Mouse (Mus musculus) spleen, adult 2 months (tissue): ENCODE measurements around the gene Tprgl. TPM values are rescaled to one million over a fixed set of nuclear protein-coding genes. Genes with fewer than 3 reads are reported as not detected.

Source experiments
- DNase-seq, 2 experiments: peaks; one replicate each; pipeline versions ENCODE4 v3.0.0 to v3.0.0-alpha.2; 2012 to 2021; ENCODE audit warnings: low spot score in 2 of 2, low read depth in 1 of 2
- H3K27ac ChIP-seq: fragments of 200-500 bp; 2 replicates; pipeline ENCODE4 v1.5.1; 2012; ENCODE audit warnings: low read length, inconsistent platforms; ENCODE audit not compliant: insufficient read depth
- H3K27me3 ChIP-seq: fragments of 200-500 bp; 2 replicates; pipeline ENCODE4 v1.6.1; 2012; ENCODE audit warnings: mild to moderate bottlenecking, moderate library complexity, low read length, inconsistent platforms; ENCODE audit not compliant: control insufficient read depth, insufficient read depth
- H3K36me3 ChIP-seq: fragments of 200-500 bp; 2 replicates; pipeline ENCODE4 v1.6.1; 2012; ENCODE audit warnings: mild to moderate bottlenecking, low read length, inconsistent platforms; ENCODE audit not compliant: control insufficient read depth, insufficient read depth
- H3K4me1 ChIP-seq: fragments of 200-500 bp; 2 replicates; pipeline ENCODE4 v1.6.1; 2011; ENCODE audit warnings: inconsistent platforms; ENCODE audit not compliant: control insufficient read depth, insufficient read depth, insufficient read length
- H3K4me3 ChIP-seq: fragments of 200-500 bp; 2 replicates; pipeline ENCODE4 v1.5.1; 2011; ENCODE audit warnings: mild to moderate bottlenecking, inconsistent platforms; ENCODE audit not compliant: insufficient read depth, insufficient read length; ENCODE audit errors: extremely low read depth
- CTCF ChIP-seq: fragments of 200-500 bp; IDR thresholded peaks from 2 replicates; pipeline ENCODE4 v1.5.1; 2011; ENCODE audit warnings: mild to moderate bottlenecking, inconsistent platforms; ENCODE audit not compliant: insufficient read depth, insufficient read length, insufficient replicate concordance; ENCODE audit errors: extremely low read depth
- POLR2A ChIP-seq: fragments of 200-500 bp; IDR thresholded peaks from 2 replicates; pipeline ENCODE4 v1.6.1; 2011; ENCODE audit warnings: low read depth, low read length, inconsistent platforms
- WGBS: fragments of 180-500 bp; shearing (Covaris S2); methylation state at CpG from one replicate; pipeline ENCODE4 v1.1.7; 2018; 5-methylcytosine and 5-hydroxymethylcytosine counted together
- polyA plus RNA-seq: library from polyadenylated mRNA; depleted of rRNA; stranded (reverse); fragments of >200 nt; gene quantifications from 2 replicates; pipeline ENCODE4 v1.2.3, GENCODE M21; 2012; rRNA removed

Gene Tprgl
- polyA plus RNA-seq, 1 experiment = 143 TPM

DNA sequence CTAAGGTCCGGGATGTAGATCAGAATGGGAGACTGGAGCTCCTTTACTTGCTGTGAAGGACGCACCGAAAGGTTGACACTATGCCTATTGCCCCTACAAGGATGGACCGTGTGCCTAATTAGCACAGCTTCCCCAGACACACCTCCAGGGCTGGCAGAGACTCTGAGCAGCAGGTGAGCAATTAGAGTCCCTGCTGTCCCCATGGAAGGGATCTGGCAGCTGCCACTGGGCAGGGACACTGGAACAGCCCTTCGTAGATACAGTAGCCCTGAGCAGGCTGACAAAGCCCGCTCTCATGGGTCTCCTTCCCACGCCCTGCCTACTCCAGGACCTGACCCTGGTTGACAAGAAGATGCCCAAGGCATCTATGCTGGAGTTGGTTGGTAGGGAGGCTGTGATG is 38.1 kb downstream of the Tprgl start:
- TF ChIP-seq POLR2A (no peak), CTCF (no peak)
- Histone ChIP-seq H3K27ac (no peak overlapping the region), H3K36me3 (no peaks in the 10 kb centered on the region), H3K4me1 (no peaks in the 10 kb centered on the region), H3K27me3 (no peaks in the 10 kb centered on the region), H3K4me3 (no peak overlapping the region)
- WGBS = 79% methylated on average over 7 of the region's 7 CpGs
- no peak for DNase-seq

DNA sequence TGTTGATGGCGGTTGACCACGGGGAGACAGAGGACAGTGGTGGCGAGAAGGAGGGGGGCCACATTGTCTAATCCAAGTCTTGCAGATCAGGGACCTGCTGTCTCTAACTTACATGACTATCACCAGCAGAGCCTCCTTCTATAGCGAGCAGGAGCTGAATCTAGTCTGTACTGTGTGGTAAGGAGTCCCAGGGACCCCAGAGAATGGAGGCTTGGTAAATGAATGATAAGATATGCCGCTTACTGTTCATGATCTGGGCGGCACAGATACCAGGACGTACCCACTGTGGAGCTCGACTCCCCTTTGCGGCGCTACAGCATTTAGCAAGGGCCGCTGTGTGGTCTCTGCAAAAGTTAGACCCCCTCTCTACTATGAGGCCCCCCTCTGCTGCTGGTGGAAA is 38.7 kb downstream of the Tprgl start:
- H3K36me3 ChIP-seq = no peaks in the 10 kb centered on the region
- TF ChIP-seq CTCF (no peak), POLR2A (no peak)
- H3K4me1 ChIP-seq = no peaks in the 10 kb centered on the region
- H3K27ac ChIP-seq = no peak overlapping the region
- WGBS = 75% methylated on average over 11 of the region's 11 CpGs
- no peaks in the 10 kb centered on the region for H3K27me3 ChIP-seq
- DNase-seq = no peak
- no peak overlapping the region for H3K4me3 ChIP-seq

DNA sequence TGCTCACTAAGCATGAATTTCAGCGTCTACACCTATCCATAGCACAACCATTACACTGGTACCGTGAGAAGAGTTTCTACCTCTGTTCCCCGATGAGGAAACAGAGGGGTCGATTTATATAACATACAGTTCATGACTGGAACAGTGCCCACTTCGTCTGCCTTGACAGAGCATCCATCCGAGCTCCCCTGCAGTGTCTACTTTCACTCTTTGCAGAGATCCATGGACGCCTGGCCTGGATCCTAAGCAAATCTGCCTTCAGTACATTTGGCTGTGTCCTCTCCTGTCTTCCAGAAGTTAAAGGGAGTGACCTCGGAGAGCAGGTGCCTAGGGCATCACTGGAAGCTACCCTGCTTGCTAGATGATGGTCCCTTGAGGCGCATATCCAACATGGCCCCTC is 41.3 kb downstream of the Tprgl start:
- Histone ChIP-seq H3K4me3 (no peak overlapping the region), H3K27me3 (no peaks in the 10 kb centered on the region), H3K36me3 (no peaks in the 10 kb centered on the region), H3K4me1 (no peaks in the 10 kb centered on the region), H3K27ac (no peak overlapping the region)
- no peak for DNase-seq
- TF ChIP-seq POLR2A (no peak), CTCF (no peak)
- WGBS = 77% methylated on average over 9 of the region's 9 CpGs

DNA sequence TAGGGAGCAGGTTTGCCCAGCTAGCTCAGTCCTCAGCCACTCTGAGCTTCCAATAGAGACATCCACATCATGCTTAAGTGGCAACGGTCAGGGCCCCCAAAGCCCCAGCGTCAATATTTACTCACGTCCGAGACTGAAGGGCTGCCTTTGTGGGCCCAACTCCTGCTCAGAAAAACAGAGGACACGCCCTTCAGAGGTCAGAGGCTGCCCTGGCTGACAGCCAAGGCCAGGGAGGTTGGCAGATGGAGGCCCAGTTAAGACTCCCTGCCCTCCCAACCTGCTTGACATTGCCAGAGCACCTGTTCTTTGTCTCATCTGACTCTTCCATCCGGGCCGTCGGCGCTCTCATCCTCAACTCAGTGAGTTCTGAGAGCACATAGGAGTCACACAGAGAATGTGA is 41.7 kb downstream of the Tprgl start:
- Histone ChIP-seq H3K4me1 (no peaks in the 10 kb centered on the region), H3K4me3 (no peak overlapping the region), H3K27me3 (no peaks in the 10 kb centered on the region), H3K36me3 (no peaks in the 10 kb centered on the region), H3K27ac (no peak overlapping the region)
- DNase-seq = no peak
- TF ChIP-seq POLR2A = no peak
- no peak for TF ChIP-seq CTCF
- WGBS = 70% methylated on average over 9 of the region's 9 CpGs

DNA sequence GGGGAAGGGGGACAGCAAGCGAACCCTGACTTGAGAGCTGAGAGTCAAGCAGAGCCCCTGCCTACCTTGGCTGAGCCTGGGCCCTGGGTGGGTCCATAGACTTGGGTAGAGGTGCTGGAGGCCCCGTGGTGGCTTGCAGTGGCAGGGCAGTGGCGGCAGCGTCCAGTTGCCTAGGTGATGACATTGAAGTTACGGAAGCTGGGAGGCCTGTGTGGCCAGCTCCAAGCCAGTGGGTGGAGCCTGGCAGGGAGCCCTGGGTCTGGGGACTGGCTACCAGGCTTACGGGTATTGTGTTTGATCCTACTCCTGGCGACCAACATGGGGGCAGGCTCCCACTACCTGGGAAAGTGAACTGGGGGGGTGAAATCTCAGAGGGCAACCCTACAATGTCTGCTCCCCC is 44.0 kb downstream of the Tprgl start:
- no peaks in the 10 kb centered on the region for H3K4me1 ChIP-seq
- no peak overlapping the region for H3K27ac ChIP-seq
- WGBS = 57% methylated on average over 7 of the region's 7 CpGs
- H3K36me3 ChIP-seq = no peaks in the 10 kb centered on the region
- no peak for TF ChIP-seq CTCF
- TF ChIP-seq POLR2A = no peak
- DNase-seq = no peak
- no peak overlapping the region for H3K4me3 ChIP-seq
- H3K27me3 ChIP-seq = no peaks in the 10 kb centered on the region

DNA sequence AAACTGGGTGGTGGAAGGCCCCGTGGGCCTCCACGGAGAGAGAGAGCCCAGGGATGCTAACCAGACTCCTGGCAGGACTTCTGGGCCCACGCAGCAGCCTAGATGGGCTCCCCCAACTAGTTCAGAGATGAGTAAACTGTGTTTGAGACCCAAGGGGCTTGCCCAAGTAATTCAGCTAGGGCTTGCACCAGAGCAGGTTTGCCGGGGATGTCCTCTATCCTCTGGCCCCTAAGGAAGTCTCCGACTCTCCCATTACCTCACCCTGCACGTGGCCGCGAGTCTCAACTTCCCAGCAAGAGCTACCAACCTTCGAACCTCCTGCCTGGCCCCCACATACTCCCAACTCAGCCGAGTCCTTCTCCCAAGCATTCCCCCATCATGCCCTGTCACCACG is 50.6 kb downstream of the Tprgl start:
- TF ChIP-seq CTCF = no peak
- TF ChIP-seq POLR2A = no peak
- Histone ChIP-seq H3K27me3 (no peaks in the 10 kb centered on the region), H3K36me3 (no peaks in the 10 kb centered on the region), H3K4me1 (no peaks in the 10 kb centered on the region; the same call in 1 of the 2 replicates), H3K27ac (no peak overlapping the region), H3K4me3 (no peak overlapping the region)
- DNase-seq = no peak
- 80% methylated on average over 11 of the region's 11 CpGs for WGBS

DNA sequence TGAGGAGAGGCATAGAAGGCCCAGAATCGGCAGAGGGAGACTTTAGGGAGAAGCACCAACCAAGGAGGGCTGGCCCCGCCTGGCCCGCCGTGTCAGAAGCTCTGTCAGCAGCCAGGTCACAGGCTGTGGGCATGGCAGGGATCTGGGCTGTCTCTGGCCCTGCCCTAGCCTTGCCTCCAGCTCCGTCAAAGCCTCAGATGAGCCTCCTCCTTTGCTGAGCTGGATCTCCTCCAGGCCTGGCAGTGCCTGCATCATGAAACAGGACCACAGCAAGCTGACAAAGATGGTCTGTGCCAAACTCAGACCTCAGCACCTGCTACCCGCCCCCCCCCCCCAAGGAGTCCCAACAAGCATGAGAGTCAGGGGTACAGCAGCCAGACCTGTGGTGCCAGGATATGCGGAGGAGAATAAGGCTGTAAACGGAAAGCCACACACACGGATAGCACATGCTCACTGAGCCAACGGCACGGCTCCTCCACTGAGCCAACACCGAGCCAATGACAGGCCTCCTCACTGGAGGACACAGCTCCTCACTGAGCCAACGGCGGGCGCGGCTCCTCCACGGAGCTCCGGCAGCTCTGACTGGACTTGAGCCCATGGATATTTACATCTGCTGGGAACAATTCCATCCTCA is 51.1 kb downstream of the Tprgl start:
- TF ChIP-seq POLR2A (no peak), CTCF (no peak)
- H3K36me3 ChIP-seq = no peaks in the 10 kb centered on the region
- 48% methylated on average over 18 of the region's 18 CpGs for WGBS
- no peak overlapping the region for H3K27ac ChIP-seq
- no peaks in the 10 kb centered on the region for H3K27me3 ChIP-seq
- H3K4me1 ChIP-seq = no peaks in the 10 kb centered on the region; the same call in 1 of the 2 replicates
- no peak overlapping the region for H3K4me3 ChIP-seq
- no peak for DNase-seq

Other genes with a start within 250 kb of the Tprgl start
- gene A430005L14Rik, start 203.4 kb downstream of the Tprgl start, polyA plus RNA-seq = 26.6 and 33.8 TPM in 2 replicates
- gene Dffb, start 185.5 kb downstream of the Tprgl start, polyA plus RNA-seq = 23.1 and 33.5 TPM in 2 replicates
- 8.6 and 9.6 TPM in 2 replicates for gene Cep104, start 185.5 kb downstream of the Tprgl start, polyA plus RNA-seq
- 47.2 and 71.0 TPM in 2 replicates for gene Lrrc47, start 148.9 kb downstream of the Tprgl start, polyA plus RNA-seq
- gene Smim1, start 134.4 kb downstream of the Tprgl start, polyA plus RNA-seq = 30.5 and 36.3 TPM in 2 replicates
- gene Ccdc27, start 118.0 kb downstream of the Tprgl start, polyA plus RNA-seq = not detected in 2 replicates
- gene Trp73, start 20.5 kb downstream of the Tprgl start, polyA plus RNA-seq = 0.25 and 0.34 TPM in 2 replicates
- gene Wrap73, start 18.3 kb downstream of the Tprgl start, polyA plus RNA-seq = 24.7 and 31.7 TPM in 2 replicates
- 6.8 and 7.4 TPM in 2 replicates for gene Megf6, start 10.1 kb upstream of the Tprgl start, polyA plus RNA-seq
- gene Arhgef16, start 141.0 kb upstream of the Tprgl start, polyA plus RNA-seq = 0.72 and 1.1 TPM in 2 replicates
- gene B230104I21Rik, start 175.5 kb upstream of the Tprgl start, polyA plus RNA-seq = not detected in 2 replicates